Mouse (Mus musculus): ENCODE results near the gene Cdkl2.

Gene Cdkl2

GRCm38 (mm10) chr5:91993061-91993460, 50.6 kb downstream of the Cdkl2 start:
- DNase-seq (ENCODE audit: low read depth, low spot score): no peak

- DNase-seq (ENCODE audit: low read depth, low spot score): peak; percentile 32
These were observed 52.3 kb downstream of the Cdkl2 start for GRCm38 (mm10) chr5:91991191-91991937.

GRCm38 (mm10) chr5:91989261-91989660, 54.4 kb downstream of the Cdkl2 start:
- no peak for DNase-seq (ENCODE audit: low read depth, low spot score)

GRCm38 (mm10) chr5:91987799-91988198, 55.9 kb downstream of the Cdkl2 start:
- DNase-seq (ENCODE audit: low read depth, low spot score): no peak

- no peak for DNase-seq (ENCODE audit: low read depth, low spot score)
These were observed 56.4 kb downstream of the Cdkl2 start, which contains the start of gene Odaph for GRCm38 (mm10) chr5:91987236-91987635. Gene Odaph (plus strand): TSS chr5:91987475.

GRCm38 (mm10) chr5:91985721-91986120, 58.0 kb downstream of the Cdkl2 start:
- peak; percentile 92 for DNase-seq (ENCODE audit: low read depth, low spot score)

GRCm38 (mm10) chr5:91983490-91983889, 60.2 kb downstream of the Cdkl2 start:
- no peak for DNase-seq (ENCODE audit: low read depth, low spot score)

- no peak for DNase-seq (ENCODE audit: low read depth, low spot score)
These were observed 62.4 kb downstream of the Cdkl2 start for GRCm38 (mm10) chr5:91981176-91981840.

- peak; percentile 71 for DNase-seq (ENCODE audit: low read depth, low spot score)
These were observed 66.3 kb downstream of the Cdkl2 start for GRCm38 (mm10) chr5:91977397-91977770.

- DNase-seq (ENCODE audit: low read depth, low spot score): no peak
These were observed 66.9 kb downstream of the Cdkl2 start for GRCm38 (mm10) chr5:91976566-91977396.

GRCm38 (mm10) chr5:91975758-91976157, 67.9 kb downstream of the Cdkl2 start:
- DNase-seq (ENCODE audit: low read depth, low spot score): no peak

GRCm38 (mm10) chr5:91974002-91974401, 69.7 kb downstream of the Cdkl2 start:
- no peak for DNase-seq (ENCODE audit: low read depth, low spot score)

- no peak for DNase-seq (ENCODE audit: low read depth, low spot score)
These were observed 71.6 kb downstream of the Cdkl2 start for GRCm38 (mm10) chr5:91972046-91972445.

- peak; percentile 99 for DNase-seq (ENCODE audit: low read depth, low spot score)
These were observed 80.8 kb downstream of the Cdkl2 start, which contains the start of gene Rchy1 for GRCm38 (mm10) chr5:91962639-91963440. Gene Rchy1 (minus strand): TSS chr5:91963068.

- DNase-seq (ENCODE audit: low read depth, low spot score): no peak
These were observed 81.4 kb downstream of the Cdkl2 start for GRCm38 (mm10) chr5:91962259-91962638.

- DNase-seq (ENCODE audit: low read depth, low spot score): no peak
These were observed 82.3 kb downstream of the Cdkl2 start for GRCm38 (mm10) chr5:91961370-91961769.

- no peak for DNase-seq (ENCODE audit: low read depth, low spot score)
These were observed 83.0 kb downstream of the Cdkl2 start for GRCm38 (mm10) chr5:91960606-91961254.

GRCm38 (mm10) chr5:91959986-91960385, 83.7 kb downstream of the Cdkl2 start:
- DNase-seq (ENCODE audit: low read depth, low spot score): no peak

- DNase-seq (ENCODE audit: low read depth, low spot score): no peak
These were observed 84.6 kb downstream of the Cdkl2 start for GRCm38 (mm10) chr5:91959096-91959495.

- DNase-seq (ENCODE audit: low read depth, low spot score): no peak
These were observed 86.5 kb downstream of the Cdkl2 start for GRCm38 (mm10) chr5:91956991-91957760.

All from R1 (cell line).